Mouse (Mus musculus): ENCODE measurements around the gene Runx1. TPM values are rescaled to one million over a fixed set of nuclear protein-coding genes. Genes with fewer than 3 reads are reported as not detected.

Gene Runx1
- total and polyA plus RNA-seq, 3 experiments = 3.1 to 10.9 (median 4.7) TPM

DNA sequence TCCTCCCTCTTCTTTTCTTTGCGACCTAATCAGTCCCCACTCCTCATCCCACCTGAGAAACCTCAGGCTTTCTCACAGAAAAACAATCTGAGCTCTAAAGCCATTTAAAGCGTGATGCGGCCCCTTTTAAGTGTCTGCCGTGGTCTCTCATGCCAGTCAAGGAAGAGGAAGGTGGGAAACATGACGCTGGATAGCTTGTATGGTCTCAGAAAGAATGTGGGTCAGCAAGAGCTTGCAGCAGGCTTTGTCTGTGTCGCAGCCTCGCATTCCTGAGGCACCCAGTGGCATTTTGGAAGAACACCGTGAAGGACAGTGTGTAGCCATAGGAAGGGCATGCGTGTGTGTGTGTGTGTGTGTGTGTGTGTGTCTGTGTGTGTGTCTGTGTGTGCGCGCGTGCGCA is 179.8 kb downstream of the Runx1 start:
- no peak overlapping the region for H3K4me2 ChIP-seq (ENCODE audit: insufficient read depth, low read depth, poor library complexity, severe bottlenecking)
- H3K79me2 ChIP-seq (replicated peaks; ENCODE audit: control insufficient read depth, extremely low read depth, insufficient read depth, poor library complexity, severe bottlenecking) = no peaks in the 10 kb centered on the region
- H3K4me1 ChIP-seq (ENCODE audit: control insufficient read depth in 1 of 2, insufficient read depth in 2 of 2) = peaks cover 7 to 32% of the 10 kb centered on the region in 2 experiments
- in situ Hi-C loops (cut with MboI; ENCODE audit: low pct_ligation_motif_present, low pct_unique_long_range_greater_than_20kb, low sequenced_read_pairs) (no loop called here), dilution Hi-C loops (cut with MboI; ENCODE audit: extremely low pct_ligation_motif_present, extremely low pct_unique_long_range_greater_than_20kb, low sequenced_read_pairs) (no loop called here)
- TF ChIP-seq EP300 (IDR thresholded peaks at IDR 0.05; ENCODE audit: low read length) = no peak
- no peak for TF ChIP-seq CHD1 (IDR thresholded peaks at IDR 0.05; ENCODE audit: low read depth, low read length)
- no peak for TF ChIP-seq TBP (conservative IDR thresholded peaks at IDR 0.05; ENCODE audit: low read depth, low read length)
- H3K36me3 ChIP-seq (replicated peaks in 1 of 2; ENCODE audit: control insufficient read depth in 1 of 2, insufficient read depth in 1 of 2, low read length in 1 of 2) = peaks cover 0 to 77% of the 10 kb centered on the region in 2 experiments
- DNase-seq (ENCODE audit: extremely low read depth) = no peak
- no peak overlapping the region for H3K27ac ChIP-seq (ENCODE audit: insufficient read depth, low read depth)
- no peak overlapping the region for H3K4me3 ChIP-seq (replicated peaks in 1 of 3; ENCODE audit: low read depth in 2 of 3, low read length in 2 of 3, poor library complexity in 1 of 3)
- H3K9ac ChIP-seq (ENCODE audit: insufficient read depth, low read depth) = no peak overlapping the region
- peaks cover 7% of the 10 kb centered on the region for H3K9me3 ChIP-seq (replicated peaks; ENCODE audit: low read length)
- H3K27me3 ChIP-seq (replicated peaks) = no peaks in the 10 kb centered on the region

GRCm38 (mm10) chr16:92645423-92646115 is 180.4 kb downstream of the Runx1 start:
- Histone ChIP-seq H3K9ac (ENCODE audit: insufficient read depth, low read depth) (no peak overlapping the region), H3K79me2 (replicated peaks; ENCODE audit: control insufficient read depth, extremely low read depth, insufficient read depth, poor library complexity, severe bottlenecking) (no peaks in the 10 kb centered on the region), H3K36me3 (replicated peaks in 1 of 2; ENCODE audit: control insufficient read depth in 1 of 2, insufficient read depth in 1 of 2, low read length in 1 of 2) (peaks cover 0 to 77% of the 10 kb centered on the region in 2 experiments), H3K27me3 (replicated peaks) (no peaks in the 10 kb centered on the region), H3K4me1 (ENCODE audit: control insufficient read depth in 1 of 2, insufficient read depth in 2 of 2) (peaks cover 7 to 37% of the 10 kb centered on the region in 2 experiments), H3K27ac (ENCODE audit: insufficient read depth, low read depth) (no peak overlapping the region), H3K4me2 (ENCODE audit: insufficient read depth, low read depth, poor library complexity, severe bottlenecking) (no peak overlapping the region), H3K9me3 (replicated peaks; ENCODE audit: low read length) (peaks cover 7% of the 10 kb centered on the region), H3K4me3 (replicated peaks in 1 of 3; ENCODE audit: low read depth in 2 of 3, low read length in 2 of 3, poor library complexity in 1 of 3) (no peak overlapping the region)
- dilution Hi-C loops (cut with MboI; ENCODE audit: extremely low pct_ligation_motif_present, extremely low pct_unique_long_range_greater_than_20kb, low sequenced_read_pairs) = no loop called here
- DNase-seq (ENCODE audit: extremely low read depth) = no peak
- TF ChIP-seq MAX (IDR thresholded peaks at IDR 0.05; ENCODE audit: low read length) (no peak), EP300 (IDR thresholded peaks at IDR 0.05; ENCODE audit: low read length) (no peak), SMC3 (IDR thresholded peaks at IDR 0.05; ENCODE audit: low read depth, low read length) (no peak), TBP (conservative IDR thresholded peaks at IDR 0.05; ENCODE audit: low read depth, low read length) (no peak), GABPA (IDR thresholded peaks at IDR 0.05; ENCODE audit: insufficient replicate concordance, low read depth, low read length) (no peak), ZKSCAN1 (IDR thresholded peaks at IDR 0.05; ENCODE audit: borderline replicate concordance, low read depth, low read length) (no peak), PAX5 (IDR thresholded peaks at IDR 0.05; ENCODE audit: low read length) (no peak), RCOR1 (conservative IDR thresholded peaks at IDR 0.05; ENCODE audit: low read depth, low read length) (no peak), IRF4 (IDR thresholded peaks at IDR 0.05; ENCODE audit: low read depth, low read length) (no peak), SIN3A (IDR thresholded peaks at IDR 0.05; ENCODE audit: low read length) (no peak), ZNF384 (IDR thresholded peaks at IDR 0.05; ENCODE audit: low read depth, low read length) (no peak), KAT2A (IDR thresholded peaks at IDR 0.05; ENCODE audit: insufficient replicate concordance, low read length) (no peak), POLR2A (IDR thresholded peaks at IDR 0.05; ENCODE audit: low read depth, low read length) (no peak), BHLHE40 (IDR thresholded peaks at IDR 0.05; ENCODE audit: low read depth, low read length) (no peak)
- in situ Hi-C loops (cut with MboI; ENCODE audit: low pct_ligation_motif_present, low pct_unique_long_range_greater_than_20kb, low sequenced_read_pairs) = no loop called here
